Mouse (Mus musculus): Measurements from ENCODE around the gene Gm10974.

Gene Gm10974

GRCm38 (mm10) chr7:66365904-66366303 is at the start of gene Gm10974:
Gm10974 (plus strand) TSS chr7:66365905.
- DNase-seq (ENCODE audit: low spot score in 2 of 2), result no peak

- no peak for DNase-seq (ENCODE audit: low spot score in 2 of 2)
Measured at GRCm38 (mm10) chr7:66318147-66318546, 47.6 kb upstream of the Gm10974 start.

- no peak for DNase-seq (ENCODE audit: low spot score in 2 of 2)
Measured at GRCm38 (mm10) chr7:66320996-66321395, 44.7 kb upstream of the Gm10974 start.

- no peak for DNase-seq (ENCODE audit: low spot score in 2 of 2)
Measured at GRCm38 (mm10) chr7:66323252-66324015, 42.3 kb upstream of the Gm10974 start.

- DNase-seq (ENCODE audit: low spot score in 2 of 2), result no peak
Measured at GRCm38 (mm10) chr7:66325419-66326053, 40.2 kb upstream of the Gm10974 start.

GRCm38 (mm10) chr7:66327516-66327915 is 38.2 kb upstream of the Gm10974 start:
- no peak for DNase-seq (ENCODE audit: low spot score in 2 of 2)

- no peak for DNase-seq (ENCODE audit: low spot score in 2 of 2)
Measured at GRCm38 (mm10) chr7:66330610-66331009, 35.1 kb upstream of the Gm10974 start.

- DNase-seq (ENCODE audit: low spot score in 2 of 2), result no peak
Measured at GRCm38 (mm10) chr7:66332340-66332739, 33.4 kb upstream of the Gm10974 start.

- DNase-seq (ENCODE audit: low spot score in 2 of 2), result no peak
Measured at GRCm38 (mm10) chr7:66333906-66334500, 31.7 kb upstream of the Gm10974 start.

- no peak for DNase-seq (ENCODE audit: low spot score in 2 of 2)
Measured at GRCm38 (mm10) chr7:66336955-66337354, 28.8 kb upstream of the Gm10974 start.

- DNase-seq (ENCODE audit: low spot score in 2 of 2), result peak in 1 of 2 experiments; percentile 63
Measured at GRCm38 (mm10) chr7:66339625-66340024, 26.1 kb upstream of the Gm10974 start.

- DNase-seq (ENCODE audit: low spot score in 2 of 2), result no peak
Measured at GRCm38 (mm10) chr7:66340044-66340443, 25.7 kb upstream of the Gm10974 start.

GRCm38 (mm10) chr7:66342323-66342722 is 23.4 kb upstream of the Gm10974 start:
- DNase-seq (ENCODE audit: low spot score in 2 of 2), result peak; percentile 44 to 54

- no peak for DNase-seq (ENCODE audit: low spot score in 2 of 2)
Measured at GRCm38 (mm10) chr7:66342831-66343230, 22.9 kb upstream of the Gm10974 start.

- DNase-seq (ENCODE audit: low spot score in 2 of 2), result no peak
Measured at GRCm38 (mm10) chr7:66343307-66343706, 22.4 kb upstream of the Gm10974 start.

- DNase-seq (ENCODE audit: low spot score in 2 of 2), result no peak
Measured at GRCm38 (mm10) chr7:66346959-66347663, 18.6 kb upstream of the Gm10974 start.

GRCm38 (mm10) chr7:66348588-66348987 is 17.1 kb upstream of the Gm10974 start:
- DNase-seq (ENCODE audit: low spot score in 2 of 2), result no peak

GRCm38 (mm10) chr7:66349670-66350069 is 16.0 kb upstream of the Gm10974 start:
- DNase-seq (ENCODE audit: low spot score in 2 of 2), result no peak

GRCm38 (mm10) chr7:66351074-66351473 is 14.6 kb upstream of the Gm10974 start:
- DNase-seq (ENCODE audit: low spot score in 2 of 2), result no peak

- no peak for DNase-seq (ENCODE audit: low spot score in 2 of 2)
Measured at GRCm38 (mm10) chr7:66354911-66355310, 10.8 kb upstream of the Gm10974 start.

GRCm38 (mm10) chr7:66355791-66356522 is 9.7 kb upstream of the Gm10974 start:
- DNase-seq (ENCODE audit: low spot score in 2 of 2), result no peak

- no peak for DNase-seq (ENCODE audit: low spot score in 2 of 2)
Measured at GRCm38 (mm10) chr7:66358461-66358860, 7.2 kb upstream of the Gm10974 start.

All from urinary bladder, adult 18-20 months (tissue).